Mouse (Mus musculus) MEL (cell line): ENCODE results near the gene 1110008P14Rik. TPM values are rescaled to one million over a fixed set of nuclear protein-coding genes. Genes with fewer than 3 reads are reported as not detected.

Experiments used
- polyA plus RNA-seq, 2 experiments: library from polyadenylated mRNA; stranded (reverse) in 1 of 2; unstranded in 1 of 2; fragments of >175 nt in 1 of 2; fragments of >200 nt in 1 of 2; gene quantifications; 2 replicates each; pipeline versions ENCODE4 v1.2.1 to v1.2.4; 2012; ENCODE audit warnings: low replicate concordance in 2 of 2, low read depth in 1 of 2; ENCODE audit not compliant: insufficient read length in 2 of 2, insufficient read depth in 1 of 2, missing spikeins in 1 of 2
- total RNA-seq: library from RNA; depleted of rRNA; stranded (reverse); fragments of 300-350 nt; gene quantifications from 2 replicates; pipeline ENCODE4 v1.2.3, GENCODE M21; 2012; rRNA removed

1110008P14Rik gene
- total and polyA plus RNA-seq, 3 experiments: 62.9 to 63.5 TPM; not detected in 1

Other genes starting within 250 kb of the 1110008P14Rik start
- gene Prrc2b, start 230.9 kb downstream of the 1110008P14Rik start, total RNA-seq: 14.8 and 18.4 TPM in 2 replicates
- 10 to 100 TPM; 42.2 to 42.9 TPM for gene Prrc2b, start 230.9 kb downstream of the 1110008P14Rik start, polyA plus RNA-seq
- 30.7 and 34.2 TPM in 2 replicates for gene Pomt1, start 145.3 kb downstream of the 1110008P14Rik start, total RNA-seq
- 10 to 100 TPM in 1 of 2 experiments, not detected in 1; 42.8 TPM for gene Pomt1, start 145.3 kb downstream of the 1110008P14Rik start, polyA plus RNA-seq
- 60.1 and 73.7 TPM in 2 replicates for gene Uck1, start 121.8 kb downstream of the 1110008P14Rik start, total RNA-seq
- 10 to 100 TPM in 1 of 2 experiments, not detected in 1; 60.6 TPM for gene Uck1, start 121.8 kb downstream of the 1110008P14Rik start, polyA plus RNA-seq
- gene Golga2, start 94.6 kb downstream of the 1110008P14Rik start, total RNA-seq: 20.3 TPM in 2 replicates
- 10 to 100 TPM in 1 of 2 experiments, not detected in 1; 38.6 TPM for gene Golga2, start 94.6 kb downstream of the 1110008P14Rik start, polyA plus RNA-seq
- gene Swi5, start 93.9 kb downstream of the 1110008P14Rik start, total RNA-seq: 342 and 371 TPM in 2 replicates
- gene Swi5, start 93.9 kb downstream of the 1110008P14Rik start, polyA plus RNA-seq: 100 to 1,000 TPM in 1 of 2 experiments, not detected in 1; 480 TPM
- 20.7 and 21.6 TPM in 2 replicates for gene Ciz1, start 29.6 kb downstream of the 1110008P14Rik start, total RNA-seq
- gene Ciz1, start 29.6 kb downstream of the 1110008P14Rik start, polyA plus RNA-seq: 10 to 100 TPM in 1 of 2 experiments, not detected in 1; 99.8 TPM
- 0.42 and 0.49 TPM in 2 replicates for gene Dnm1, start 28.6 kb downstream of the 1110008P14Rik start, total RNA-seq
- gene Dnm1, start 28.6 kb downstream of the 1110008P14Rik start, polyA plus RNA-seq: 1 to 10 TPM in 1 of 2 experiments, not detected in 1; 5.0 TPM
- gene Lcn2, start 6.3 kb upstream of the 1110008P14Rik start, total RNA-seq: not detected in 2 replicates
- not detected for gene Lcn2, start 6.3 kb upstream of the 1110008P14Rik start, polyA plus RNA-seq
- 30.4 and 33.3 TPM in 2 replicates for gene Ptges2, start 14.0 kb upstream of the 1110008P14Rik start, total RNA-seq
- 100 to 1,000 TPM in 1 of 2 experiments, 10 to 100 TPM in 1; 47.0 to 396 TPM for gene Ptges2, start 14.0 kb upstream of the 1110008P14Rik start, polyA plus RNA-seq
- 4.4 and 4.9 TPM in 2 replicates for gene Naif1, start 68.5 kb upstream of the 1110008P14Rik start, total RNA-seq
- 1 to 10 TPM in 1 of 2 experiments, not detected in 1; 8.5 TPM for gene Naif1, start 68.5 kb upstream of the 1110008P14Rik start, polyA plus RNA-seq
- gene Slc25a25, start 69.5 kb upstream of the 1110008P14Rik start, total RNA-seq: 28.1 and 32.5 TPM in 2 replicates
- gene Slc25a25, start 69.5 kb upstream of the 1110008P14Rik start, polyA plus RNA-seq: 10 to 100 TPM in 1 of 2 experiments, not detected in 1; 22.3 TPM
- gene Fam102a, start 153.4 kb upstream of the 1110008P14Rik start, total RNA-seq: 1.5 and 2.4 TPM in 2 replicates
- 1 to 10 TPM in 1 of 2 experiments, not detected in 1; 1.8 TPM for gene Fam102a, start 153.4 kb upstream of the 1110008P14Rik start, polyA plus RNA-seq
- 39.5 and 45.8 TPM in 2 replicates for gene Dpm2, start 188.9 kb upstream of the 1110008P14Rik start, total RNA-seq
- gene Dpm2, start 188.9 kb upstream of the 1110008P14Rik start, polyA plus RNA-seq: 100 to 1,000 TPM in 1 of 2 experiments, not detected in 1; 109 TPM
- gene Pip5kl1, start 192.9 kb upstream of the 1110008P14Rik start, total RNA-seq: 0.56 and 0.58 TPM in 2 replicates
- gene Pip5kl1, start 192.9 kb upstream of the 1110008P14Rik start, polyA plus RNA-seq: under 1 TPM in 1 of 2 experiments, not detected in 1; 0.22 TPM
- 0.12 and 0.13 TPM in 2 replicates for gene 9430097D07Rik, start 193.7 kb upstream of the 1110008P14Rik start, total RNA-seq
- under 1 TPM in 1 of 2 experiments, not detected in 1; 0.11 TPM for gene 9430097D07Rik, start 193.7 kb upstream of the 1110008P14Rik start, polyA plus RNA-seq
- gene St6galnac4, start 205.2 kb upstream of the 1110008P14Rik start, total RNA-seq: 44.3 and 58.3 TPM in 2 replicates
- 100 to 1,000 TPM in 1 of 2 experiments, not detected in 1; 109 TPM for gene St6galnac4, start 205.2 kb upstream of the 1110008P14Rik start, polyA plus RNA-seq
- 9.0 and 12.5 TPM in 2 replicates for gene St6galnac6, start 217.8 kb upstream of the 1110008P14Rik start, total RNA-seq
- gene St6galnac6, start 217.8 kb upstream of the 1110008P14Rik start, polyA plus RNA-seq: 10 to 100 TPM in 1 of 2 experiments, not detected in 1; 26.5 TPM
- gene Ak1, start 239.8 kb upstream of the 1110008P14Rik start, total RNA-seq: 0.12 TPM in 1 of 2 replicates, not detected in the other
- under 1 TPM in 1 of 2 experiments, not detected in 1; 0.13 TPM for gene Ak1, start 239.8 kb upstream of the 1110008P14Rik start, polyA plus RNA-seq